Mouse (Mus musculus): ENCODE measurements around the gene Camta1. TPM values are rescaled to one million over a fixed set of nuclear protein-coding genes. Genes with fewer than 3 reads are reported as not detected.

Camta1 gene
- polyA plus RNA-seq, 1 experiment from 2014 or later: 86.8 TPM

DNA sequence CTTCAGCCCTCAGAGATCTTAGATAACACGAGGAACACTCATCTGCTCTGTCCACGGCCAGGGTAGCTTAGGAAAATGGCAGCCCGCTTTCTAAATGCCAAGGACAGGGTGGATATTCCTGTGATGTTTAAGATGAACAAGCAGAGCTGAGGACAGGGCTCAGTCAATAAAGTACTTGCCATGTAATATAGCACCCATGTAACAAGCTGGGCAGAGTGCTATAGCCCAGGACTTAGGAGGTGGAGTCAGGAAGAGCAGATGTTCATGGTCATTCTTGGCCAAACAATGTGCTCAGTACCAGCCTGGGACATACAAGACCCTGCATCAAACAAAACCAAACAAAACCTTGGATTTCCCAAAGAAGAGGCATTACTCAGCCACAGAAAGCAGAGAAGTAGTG lies 407.6 kb downstream of the Camta1 start:
- 67% methylated on average over 3 of the region's 3 CpGs for WGBS
- H3K36me3 ChIP-seq (ENCODE audit: control insufficient read depth, insufficient read depth, low read length): no peaks in the 10 kb centered on the region

DNA sequence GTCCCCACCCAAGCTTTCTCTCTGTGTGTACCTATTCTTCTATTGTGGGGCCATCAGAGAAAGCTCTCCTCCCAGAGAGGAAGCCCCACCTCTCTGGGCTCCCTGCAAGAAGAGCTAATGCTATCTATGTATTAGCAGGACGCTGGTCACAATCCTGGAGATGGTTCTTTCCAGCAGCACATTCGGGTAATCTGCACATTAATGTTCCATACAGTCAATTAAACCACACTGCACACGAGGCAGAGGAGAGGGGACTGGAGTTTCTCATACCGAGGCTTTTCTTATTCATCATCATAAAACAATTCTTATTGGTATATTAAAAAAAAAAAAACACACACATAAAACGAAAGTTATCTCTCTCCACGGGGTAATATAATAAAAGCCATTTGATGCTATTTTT lies 409.8 kb downstream of the Camta1 start:
- no peaks in the 10 kb centered on the region for H3K4me1 ChIP-seq (ENCODE audit: control insufficient read depth, insufficient read depth, low read length)

More for the DNA sequence above, 407.6 kb downstream of the Camta1 start:
- Histone ChIP-seq H3K27ac (ENCODE audit: low read length) (no peak overlapping the region), H3K4me3 (ENCODE audit: low read depth, low read length) (no peak overlapping the region), H3K4me2 (replicated peaks; ENCODE audit: low read depth, low read length) (no peak overlapping the region), H3K9me3 (ENCODE audit: control insufficient read depth, low read depth, low read length) (no peaks in the 10 kb centered on the region), H3K4me1 (ENCODE audit: control insufficient read depth, insufficient read depth, low read length) (no peaks in the 10 kb centered on the region), H3K27me3 (ENCODE audit: control insufficient read depth, insufficient read depth, low read length) (no peaks in the 10 kb centered on the region), H3K9ac (replicated peaks; ENCODE audit: low read depth, low read length) (no peak overlapping the region)
- ATAC-seq (ENCODE audit: insufficient number of reproducible peaks, insufficient read depth, low FRiP score, low read depth): no peak

DNA sequence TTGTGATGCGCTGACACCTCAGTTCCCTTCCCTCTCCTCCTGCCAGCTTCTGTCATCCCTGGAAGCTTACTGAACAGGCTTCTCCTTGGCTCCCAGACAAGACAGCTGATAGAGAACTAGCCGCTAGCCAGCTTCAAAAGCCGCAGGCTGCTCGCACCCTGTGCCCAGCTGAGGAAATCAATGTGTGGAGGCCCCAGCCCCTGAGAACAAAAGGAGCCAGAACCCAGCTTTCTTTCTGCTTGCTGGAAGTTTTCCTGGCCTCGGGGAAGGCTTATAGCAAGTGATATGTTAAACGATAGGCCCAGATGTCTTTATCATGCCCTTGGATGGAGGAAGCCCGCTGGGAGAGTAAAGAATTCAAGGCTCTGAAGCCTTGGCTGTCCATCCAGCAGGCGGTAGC lies 411.7 kb downstream of the Camta1 start:
- Histone ChIP-seq H3K9ac (replicated peaks; ENCODE audit: low read depth, low read length) (no peak overlapping the region), H3K27me3 (ENCODE audit: control insufficient read depth, insufficient read depth, low read length) (no peaks in the 10 kb centered on the region), H3K4me3 (ENCODE audit: low read depth, low read length) (no peak overlapping the region), H3K36me3 (ENCODE audit: control insufficient read depth, insufficient read depth, low read length) (no peaks in the 10 kb centered on the region), H3K4me1 (ENCODE audit: control insufficient read depth, insufficient read depth, low read length) (no peaks in the 10 kb centered on the region), H3K9me3 (ENCODE audit: control insufficient read depth, low read depth, low read length) (no peaks in the 10 kb centered on the region), H3K27ac (ENCODE audit: low read length) (no peak overlapping the region), H3K4me2 (replicated peaks; ENCODE audit: low read depth, low read length) (no peak overlapping the region)
- WGBS: 46% methylated on average over 8 of the region's 8 CpGs
- ATAC-seq (ENCODE audit: insufficient number of reproducible peaks, insufficient read depth, low FRiP score, low read depth): no peak

More for the DNA sequence above, 409.8 kb downstream of the Camta1 start:
- no peak overlapping the region for H3K4me2 ChIP-seq (replicated peaks; ENCODE audit: low read depth, low read length)
- no peak for ATAC-seq (ENCODE audit: insufficient number of reproducible peaks, insufficient read depth, low FRiP score, low read depth)
- no peaks in the 10 kb centered on the region for H3K9me3 ChIP-seq (ENCODE audit: control insufficient read depth, low read depth, low read length)
- H3K27me3 ChIP-seq (ENCODE audit: control insufficient read depth, insufficient read depth, low read length): no peaks in the 10 kb centered on the region
- no peak overlapping the region for H3K9ac ChIP-seq (replicated peaks; ENCODE audit: low read depth, low read length)
- no peak overlapping the region for H3K4me3 ChIP-seq (ENCODE audit: low read depth, low read length)
- no peaks in the 10 kb centered on the region for H3K36me3 ChIP-seq (ENCODE audit: control insufficient read depth, insufficient read depth, low read length)
- H3K27ac ChIP-seq (ENCODE audit: low read length): no peak overlapping the region
- 66% methylated on average over 6 of the region's 6 CpGs for WGBS

DNA sequence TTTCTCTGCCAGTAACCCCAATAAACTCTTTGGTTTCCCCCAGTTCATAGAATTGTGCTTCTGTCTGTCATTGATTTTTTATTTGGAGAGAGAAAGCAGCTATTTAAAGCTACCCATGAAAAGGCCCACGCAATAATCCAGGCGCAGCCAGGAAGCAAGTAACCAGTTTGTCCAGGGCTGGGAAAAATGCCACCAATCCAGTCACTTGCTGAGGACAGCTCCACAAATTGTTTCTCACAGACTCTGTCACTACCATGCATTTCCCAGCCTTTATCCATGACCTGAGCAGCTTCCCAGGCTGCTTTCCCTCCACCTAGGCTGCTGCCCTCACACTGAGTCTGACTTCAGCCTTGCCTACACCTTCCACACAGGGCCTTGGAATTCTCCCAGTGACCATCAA lies 413.3 kb downstream of the Camta1 start:
- Histone ChIP-seq H3K27me3 (ENCODE audit: control insufficient read depth, insufficient read depth, low read length) (no peaks in the 10 kb centered on the region), H3K9me3 (ENCODE audit: control insufficient read depth, low read depth, low read length) (no peaks in the 10 kb centered on the region), H3K4me2 (replicated peaks; ENCODE audit: low read depth, low read length) (no peak overlapping the region), H3K36me3 (ENCODE audit: control insufficient read depth, insufficient read depth, low read length) (no peaks in the 10 kb centered on the region), H3K4me3 (ENCODE audit: low read depth, low read length) (no peak overlapping the region), H3K4me1 (ENCODE audit: control insufficient read depth, insufficient read depth, low read length) (no peaks in the 10 kb centered on the region), H3K9ac (replicated peaks; ENCODE audit: low read depth, low read length) (no peak overlapping the region), H3K27ac (ENCODE audit: low read length) (no peak overlapping the region)
- no peak for ATAC-seq (ENCODE audit: insufficient number of reproducible peaks, insufficient read depth, low FRiP score, low read depth)
- WGBS: 78% methylated on average over 2 of the region's 2 CpGs

DNA sequence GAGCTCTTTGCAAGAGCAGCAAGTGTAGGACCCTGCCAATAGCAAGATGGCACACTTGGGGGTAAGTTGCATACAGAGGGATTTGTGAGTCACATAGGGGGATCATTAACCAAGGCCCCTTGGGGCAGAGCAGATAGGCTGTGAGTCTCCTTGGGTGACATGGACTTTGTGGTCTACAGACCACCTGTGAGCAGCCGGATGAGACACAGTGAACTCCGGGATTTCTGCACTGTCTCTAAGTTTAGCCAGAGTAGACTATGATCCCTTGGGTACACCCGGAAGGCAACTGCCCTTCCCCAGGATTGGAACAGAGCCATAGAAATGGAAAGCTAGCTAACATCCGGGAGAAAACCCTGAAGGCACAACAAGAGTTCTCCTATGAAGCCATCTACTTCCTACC lies 417.0 kb downstream of the Camta1 start:
- Histone ChIP-seq H3K9me3 (ENCODE audit: control insufficient read depth, low read depth, low read length) (0 out of 2 replicates have a peak, but pooled peaks cover 4% of the 10 kb centered on the region), H3K4me2 (replicated peaks; ENCODE audit: low read depth, low read length) (no peak overlapping the region), H3K27me3 (ENCODE audit: control insufficient read depth, insufficient read depth, low read length) (no peaks in the 10 kb centered on the region), H3K4me3 (ENCODE audit: low read depth, low read length) (no peak overlapping the region), H3K36me3 (ENCODE audit: control insufficient read depth, insufficient read depth, low read length) (no peaks in the 10 kb centered on the region), H3K9ac (replicated peaks; ENCODE audit: low read depth, low read length) (no peak overlapping the region), H3K27ac (ENCODE audit: low read length) (no peak overlapping the region), H3K4me1 (ENCODE audit: control insufficient read depth, insufficient read depth, low read length) (no peaks in the 10 kb centered on the region)
- WGBS: 87% methylated on average over 4 of the region's 4 CpGs
- ATAC-seq (ENCODE audit: insufficient number of reproducible peaks, insufficient read depth, low FRiP score, low read depth): no peak

DNA sequence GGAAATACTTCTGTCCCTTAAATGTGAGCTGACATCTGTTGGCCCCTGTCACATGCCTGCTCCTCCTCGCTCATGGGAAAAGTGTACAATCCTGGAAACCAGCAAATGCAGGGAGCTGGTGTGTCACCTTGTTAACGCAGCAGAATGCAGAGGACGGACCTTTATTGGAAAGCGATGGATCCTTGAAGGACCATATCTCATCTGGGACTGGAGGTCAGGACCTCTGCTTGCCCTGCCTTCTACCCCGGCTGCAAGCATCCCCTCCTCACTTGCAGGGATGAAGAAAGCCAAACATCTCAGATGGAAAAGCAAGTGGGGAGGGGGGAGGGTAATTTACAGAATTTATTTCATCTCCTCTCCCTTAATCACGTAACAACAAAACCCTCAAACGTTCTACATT lies 423.1 kb downstream of the Camta1 start:
- Histone ChIP-seq H3K4me3 (ENCODE audit: low read depth, low read length) (no peak overlapping the region), H3K27ac (ENCODE audit: low read length) (no peak overlapping the region), H3K4me1 (ENCODE audit: control insufficient read depth, insufficient read depth, low read length) (no peaks in the 10 kb centered on the region), H3K9me3 (ENCODE audit: control insufficient read depth, low read depth, low read length) (0 out of 2 replicates have a peak, but pooled peaks cover 4% of the 10 kb centered on the region), H3K9ac (replicated peaks; ENCODE audit: low read depth, low read length) (no peak overlapping the region), H3K4me2 (replicated peaks; ENCODE audit: low read depth, low read length) (no peak overlapping the region), H3K36me3 (ENCODE audit: control insufficient read depth, insufficient read depth, low read length) (no peaks in the 10 kb centered on the region), H3K27me3 (ENCODE audit: control insufficient read depth, insufficient read depth, low read length) (no peaks in the 10 kb centered on the region)
- ATAC-seq (ENCODE audit: insufficient number of reproducible peaks, insufficient read depth, low FRiP score, low read depth): no peak
- 28% methylated on average over 7 of the region's 7 CpGs for WGBS

DNA sequence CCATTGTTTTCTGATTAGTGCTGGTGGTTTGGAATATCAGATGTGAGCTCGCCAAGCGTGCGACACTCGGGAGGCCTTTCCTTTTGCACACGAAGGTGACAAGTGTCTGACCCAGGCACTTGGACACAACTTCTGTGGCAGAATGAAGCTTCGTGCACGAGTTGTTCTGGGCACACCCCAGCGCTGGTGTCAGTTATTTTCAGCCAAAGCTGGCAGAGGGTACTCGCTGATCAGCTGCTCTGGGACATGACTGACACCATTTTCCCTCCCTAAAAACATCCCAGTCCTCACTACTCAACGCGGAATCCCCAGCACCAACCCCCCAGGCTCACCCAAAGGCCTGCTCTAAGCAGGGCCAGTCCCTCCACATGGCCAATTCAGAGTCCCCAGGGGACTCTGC lies 423.8 kb downstream of the Camta1 start:
- 78% methylated on average over 11 of the region's 11 CpGs for WGBS

DNA sequence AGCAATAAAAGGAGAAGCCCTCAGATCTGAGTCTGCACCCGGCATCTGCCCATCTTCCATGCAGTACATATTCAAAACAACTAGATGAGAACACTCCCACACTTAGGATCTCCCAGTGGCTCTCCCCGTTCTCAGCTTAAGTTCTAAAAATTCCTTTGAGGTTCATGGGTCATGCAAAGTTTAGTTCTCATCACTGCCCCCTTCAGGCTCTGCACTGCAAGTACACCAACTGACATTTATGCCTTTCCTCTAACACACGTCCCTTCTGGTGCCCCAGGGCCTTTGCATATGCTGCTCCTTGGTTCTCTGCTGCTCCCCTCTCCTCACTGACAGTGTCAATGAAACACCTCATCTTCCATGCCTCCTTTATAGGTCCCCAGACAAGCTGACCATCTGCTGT lies 436.5 kb downstream of the Camta1 start:
- Histone ChIP-seq H3K27ac (ENCODE audit: low read length) (no peak overlapping the region), H3K27me3 (ENCODE audit: control insufficient read depth, insufficient read depth, low read length) (no peaks in the 10 kb centered on the region), H3K4me3 (ENCODE audit: low read depth, low read length) (no peak overlapping the region), H3K9ac (replicated peaks; ENCODE audit: low read depth, low read length) (no peak overlapping the region), H3K4me2 (replicated peaks; ENCODE audit: low read depth, low read length) (no peak overlapping the region), H3K36me3 (ENCODE audit: control insufficient read depth, insufficient read depth, low read length) (no peaks in the 10 kb centered on the region), H3K9me3 (ENCODE audit: control insufficient read depth, low read depth, low read length) (peaks cover 7% of the 10 kb centered on the region; the same call in 1 of the 2 replicates), H3K4me1 (ENCODE audit: control insufficient read depth, insufficient read depth, low read length) (no peaks in the 10 kb centered on the region)
- 66% methylated on average over 3 of the region's 3 CpGs for WGBS
- no peak for ATAC-seq (ENCODE audit: insufficient number of reproducible peaks, insufficient read depth, low FRiP score, low read depth)

More for the DNA sequence above, 423.8 kb downstream of the Camta1 start:
- Histone ChIP-seq H3K9me3 (ENCODE audit: control insufficient read depth, low read depth, low read length) (0 out of 2 replicates have a peak, but pooled peaks cover 4% of the 10 kb centered on the region), H3K27me3 (ENCODE audit: control insufficient read depth, insufficient read depth, low read length) (no peaks in the 10 kb centered on the region), H3K9ac (replicated peaks; ENCODE audit: low read depth, low read length) (no peak overlapping the region), H3K36me3 (ENCODE audit: control insufficient read depth, insufficient read depth, low read length) (no peaks in the 10 kb centered on the region), H3K27ac (ENCODE audit: low read length) (no peak overlapping the region), H3K4me1 (ENCODE audit: control insufficient read depth, insufficient read depth, low read length) (no peaks in the 10 kb centered on the region), H3K4me3 (ENCODE audit: low read depth, low read length) (no peak overlapping the region), H3K4me2 (replicated peaks; ENCODE audit: low read depth, low read length) (no peak overlapping the region)
- no peak for ATAC-seq (ENCODE audit: insufficient number of reproducible peaks, insufficient read depth, low FRiP score, low read depth)

DNA sequence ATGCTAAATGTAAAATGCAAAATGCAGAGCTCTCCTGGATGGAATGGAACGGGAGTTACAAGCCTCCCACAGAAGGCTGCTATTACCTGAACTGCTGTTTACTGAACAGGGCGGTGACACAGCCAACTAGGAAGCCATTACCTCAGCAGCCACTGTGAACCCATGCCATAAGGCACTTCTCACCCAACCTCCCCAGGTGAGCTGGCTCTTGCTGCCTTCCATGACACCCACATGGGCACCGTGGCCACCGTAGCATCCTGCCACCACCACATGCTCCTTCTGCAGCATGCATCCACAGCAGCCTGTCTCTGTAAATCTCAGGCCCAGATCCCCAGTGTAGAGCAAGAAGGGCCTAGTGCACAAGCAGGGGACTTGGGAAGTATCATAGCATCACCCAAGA lies 438.8 kb downstream of the Camta1 start:
- H3K9me3 ChIP-seq (ENCODE audit: control insufficient read depth, low read depth, low read length): peaks cover 7% of the 10 kb centered on the region; the same call in 1 of the 2 replicates
- no peak overlapping the region for H3K4me2 ChIP-seq (replicated peaks; ENCODE audit: low read depth, low read length)
- no peaks in the 10 kb centered on the region for H3K4me1 ChIP-seq (ENCODE audit: control insufficient read depth, insufficient read depth, low read length)
- no peak overlapping the region for H3K4me3 ChIP-seq (ENCODE audit: low read depth, low read length)
- no peaks in the 10 kb centered on the region for H3K27me3 ChIP-seq (ENCODE audit: control insufficient read depth, insufficient read depth, low read length)
- ATAC-seq (ENCODE audit: insufficient number of reproducible peaks, insufficient read depth, low FRiP score, low read depth): no peak
- H3K36me3 ChIP-seq (ENCODE audit: control insufficient read depth, insufficient read depth, low read length): no peaks in the 10 kb centered on the region
- 75% methylated on average over 4 of the region's 4 CpGs for WGBS
- H3K27ac ChIP-seq (ENCODE audit: low read length): no peak overlapping the region
- H3K9ac ChIP-seq (replicated peaks; ENCODE audit: low read depth, low read length): no peak overlapping the region

All from stomach, embryonic 14.5 days (tissue).